Mouse (Mus musculus) MEL (cell line): ENCODE results near the gene Gata2. TPM values are rescaled to one million over a fixed set of nuclear protein-coding genes. Genes with fewer than 3 reads are reported as not detected.

Source experiments
- DNase-seq: peaks from one replicate; pipeline ENCODE4 v3.0.0; 2011; ENCODE audit warnings: low read depth, low spot score
- H3K27ac ChIP-seq: 2 replicates; pipeline ENCODE4 v1.5.1; 2012; ENCODE audit warnings: low read depth, mild to moderate bottlenecking, control low read depth, low read length, moderate library complexity; ENCODE audit not compliant: control insufficient read depth
- H3K27me3 ChIP-seq, 2 experiments: fragments of 150-350 bp in 1 of 2; sonication (generic) in 1 of 2; 2 replicates each; pipeline ENCODE4 v1.6.1; 2012; ENCODE audit warnings: low read length in 2 of 2, mild to moderate bottlenecking in 2 of 2, improper control_type of control experiment in 1 of 2, moderate library complexity in 1 of 2; ENCODE audit not compliant: insufficient read depth in 2 of 2, control insufficient read depth in 1 of 2
- H3K36me3 ChIP-seq, 2 experiments: 2 replicates each; pipeline ENCODE4 v1.6.1; 2012 to 2014; ENCODE audit warnings: low read length in 2 of 2, improper control_type of control experiment in 1 of 2, inconsistent platforms in 1 of 2, mild to moderate bottlenecking in 1 of 2; ENCODE audit not compliant: insufficient read depth in 2 of 2, control insufficient read depth in 1 of 2
- H3K4me1 ChIP-seq, 2 experiments: fragments of 150-350 bp in 1 of 2; sonication (generic) in 1 of 2; 2 replicates each; pipeline ENCODE4 v1.6.1; 2012; ENCODE audit warnings: low read length in 2 of 2, improper control_type of control experiment in 1 of 2, mild to moderate bottlenecking in 1 of 2; ENCODE audit not compliant: insufficient read depth in 2 of 2, control insufficient read depth in 1 of 2
- H3K4me3 ChIP-seq, 2 experiments: fragments of 150-350 bp in 1 of 2; sonication (generic) in 1 of 2; 2 replicates each; pipeline ENCODE4 v1.5.1; 2012; ENCODE audit warnings: low read depth in 2 of 2, low read length in 2 of 2, mild to moderate bottlenecking in 2 of 2, moderate library complexity in 2 of 2, control low read depth in 1 of 2, improper control_type of control experiment in 1 of 2; ENCODE audit not compliant: control insufficient read depth in 1 of 2, insufficient read depth in 1 of 2
- H3K79me2 ChIP-seq: 2 replicates; pipeline ENCODE4 v1.6.1; 2012; ENCODE audit warnings: mild to moderate bottlenecking, low read length, moderate library complexity; ENCODE audit not compliant: control insufficient read depth, poor library complexity, insufficient read depth
- H3K9ac ChIP-seq: 2 replicates; pipeline ENCODE4 v1.6.1; 2012; ENCODE audit warnings: low read depth, mild to moderate bottlenecking, control low read depth, low read length, moderate library complexity; ENCODE audit not compliant: control insufficient read depth, poor library complexity, severe bottlenecking
- H3K9me3 ChIP-seq: fragments of 150-350 bp; sonication (generic); replicated peaks from 2 replicates; pipeline ENCODE4 v1.6.1; 2012; ENCODE audit warnings: mild to moderate bottlenecking, low read length, improper control_type of control experiment, moderate library complexity; ENCODE audit not compliant: insufficient read depth
- BHLHE40 ChIP-seq: IDR thresholded peaks from 2 replicates; pipeline ENCODE4 v1.6.1; 2012; ENCODE audit warnings: low read depth, mild to moderate bottlenecking, inconsistent platforms, low read length, improper control_type of control experiment, borderline replicate concordance
- CHD2 ChIP-seq: IDR thresholded peaks from 2 replicates; pipeline ENCODE4 v1.6.1; 2011; ENCODE audit warnings: low read length, improper control_type of control experiment
- CTCF ChIP-seq, 3 experiments: IDR thresholded peaks in 2 of 3; conservative IDR thresholded peaks in 1 of 3; 2 replicates each; pipeline ENCODE4 v1.5.1; 2011 to 2012; ENCODE audit warnings: low read length in 3 of 3, low read depth in 2 of 3, mild to moderate bottlenecking in 2 of 3, improper control_type of control experiment in 1 of 3, inconsistent platforms in 1 of 3, mixed read lengths in 1 of 3, moderate library complexity in 1 of 3; ENCODE audit not compliant: control insufficient read depth in 1 of 3, insufficient read depth in 1 of 3, poor library complexity in 1 of 3, severe bottlenecking in 1 of 3
- E2F4 ChIP-seq: IDR thresholded peaks from 2 replicates; pipeline ENCODE4 v1.6.1; 2011; ENCODE audit warnings: low read depth, low read length, improper control_type of control experiment, borderline replicate concordance
- ETS1 ChIP-seq: IDR thresholded peaks from 2 replicates; pipeline ENCODE4 v1.6.1; 2012; ENCODE audit warnings: low read depth, mild to moderate bottlenecking, inconsistent platforms, low read length, improper control_type of control experiment, moderate library complexity
- GATA1 ChIP-seq: IDR thresholded peaks from 2 replicates; pipeline ENCODE4 v1.6.1; 2011; ENCODE audit warnings: low read depth, low read length, improper control_type of control experiment
- MAFK ChIP-seq: IDR thresholded peaks from 2 replicates; pipeline ENCODE4 v1.6.1; 2011; ENCODE audit warnings: low read depth, mild to moderate bottlenecking, low read length, improper control_type of control experiment, borderline replicate concordance
- MAZ ChIP-seq: IDR thresholded peaks from 2 replicates; pipeline ENCODE4 v1.6.1; 2012; ENCODE audit warnings: low read depth, mild to moderate bottlenecking, inconsistent platforms, low read length, improper control_type of control experiment
- MEF2A ChIP-seq: IDR thresholded peaks from 2 replicates; pipeline ENCODE4 v1.6.1; 2014; ENCODE audit warnings: low read depth, mild to moderate bottlenecking, inconsistent platforms, low read length, improper control_type of control experiment; ENCODE audit not compliant: poor library complexity, insufficient replicate concordance, severe bottlenecking; ENCODE audit errors: extremely low read depth
- MXI1 ChIP-seq: IDR thresholded peaks from 2 replicates; pipeline ENCODE4 v1.6.1; 2011; ENCODE audit warnings: mild to moderate bottlenecking, low read depth, low read length, improper control_type of control experiment
- NRF1 ChIP-seq: IDR thresholded peaks from 2 replicates; pipeline ENCODE4 v1.6.1; 2014; ENCODE audit warnings: low read depth, mild to moderate bottlenecking, inconsistent platforms, low read length, improper control_type of control experiment, moderate library complexity; ENCODE audit not compliant: poor library complexity, insufficient read depth, severe bottlenecking
- POLR2A ChIP-seq, 2 experiments: IDR thresholded peaks; 2 replicates each; pipeline ENCODE4 v1.6.1; 2011 to 2012; ENCODE audit warnings: low read length in 2 of 2, mild to moderate bottlenecking in 2 of 2, control low read depth in 1 of 2, improper control_type of control experiment in 1 of 2, low read depth in 1 of 2, moderate library complexity in 1 of 2; ENCODE audit not compliant: control insufficient read depth in 1 of 2, insufficient read depth in 1 of 2, poor library complexity in 1 of 2
- POLR2AphosphoS2 ChIP-seq: IDR thresholded peaks from 2 replicates; pipeline ENCODE4 v1.6.1; 2011; ENCODE audit warnings: low read length, improper control_type of control experiment
- RAD21 ChIP-seq: IDR thresholded peaks from 2 replicates; pipeline ENCODE4 v1.6.1; 2011; ENCODE audit warnings: mild to moderate bottlenecking, low read depth, low read length, improper control_type of control experiment
- SIN3A ChIP-seq: IDR thresholded peaks from 2 replicates; pipeline ENCODE4 v1.6.1; 2012; ENCODE audit warnings: low read length, improper control_type of control experiment, inconsistent platforms
- TBP ChIP-seq: IDR thresholded peaks from 2 replicates; pipeline ENCODE4 v1.8.0; 2011; ENCODE audit warnings: low read depth, low read length, improper control_type of control experiment
- ZKSCAN1 ChIP-seq: IDR thresholded peaks from 2 replicates; pipeline ENCODE4 v1.6.1; 2012; ENCODE audit warnings: low read depth, mild to moderate bottlenecking, inconsistent platforms, low read length, improper control_type of control experiment, moderate library complexity
- ZMIZ1 ChIP-seq: IDR thresholded peaks from 2 replicates; pipeline ENCODE4 v1.6.1; 2012; ENCODE audit warnings: low read depth, mild to moderate bottlenecking, inconsistent platforms, low read length, improper control_type of control experiment, moderate library complexity
- polyA plus RNA-seq, 2 experiments: library from polyadenylated mRNA; stranded (reverse) in 1 of 2; unstranded in 1 of 2; fragments of >175 nt in 1 of 2; fragments of >200 nt in 1 of 2; gene quantifications; 2 replicates each; pipeline versions ENCODE4 v1.2.1 to v1.2.4; 2012; ENCODE audit warnings: low replicate concordance in 2 of 2, low read depth in 1 of 2; ENCODE audit not compliant: insufficient read length in 2 of 2, insufficient read depth in 1 of 2, missing spikeins in 1 of 2
- total RNA-seq: library from RNA; depleted of rRNA; stranded (reverse); fragments of 300-350 nt; gene quantifications from 2 replicates; pipeline ENCODE4 v1.2.3, GENCODE M21; 2012

Gene Gata2
- total and polyA plus RNA-seq, 3 experiments, result 7.7 to 12.4 TPM; not detected in 1

- no peaks in the 10 kb centered on the region for H3K79me2 ChIP-seq
- no peak overlapping the region for H3K9ac ChIP-seq
- no peak overlapping the region for H3K27ac ChIP-seq
- H3K4me3 ChIP-seq, result no peak overlapping the region
- no peaks in the 10 kb centered on the region for H3K9me3 ChIP-seq
- DNase-seq, result no peak
- no peak for TF ChIP-seq ZKSCAN1
- no peak for TF ChIP-seq MAZ
- TF ChIP-seq ZMIZ1, result no peak
- TF ChIP-seq POLR2A (IDR thresholded peaks at IDR 0.05; ENCODE audit: control insufficient read depth in 1 of 2, insufficient read depth in 1 of 2, low read depth in 1 of 2, low read length in 2 of 2, poor library complexity in 1 of 2), result no peak
- TF ChIP-seq SIN3A, result no peak
- TF ChIP-seq CTCF (IDR thresholded peaks at IDR 0.05 in 2 of 3, conservative IDR thresholded peaks at IDR 0.05 in 1 of 3; ENCODE audit: control insufficient read depth in 1 of 3, insufficient read depth in 1 of 3, low read depth in 2 of 3, low read length in 3 of 3, poor library complexity in 1 of 3, severe bottlenecking in 1 of 3), result no peak
- no peak for TF ChIP-seq ETS1
- no peak for TF ChIP-seq POLR2AphosphoS2
- TF ChIP-seq E2F4, result no peak
- H3K27me3 ChIP-seq, result no peaks in the 10 kb centered on the region; a peak in 1 of 4 replicates
- H3K4me1 ChIP-seq, result peaks cover 0 to 10% of the 10 kb centered on the region in 2 experiments; a peak in 2 of 4 replicates
- no peaks in the 10 kb centered on the region; a peak in 1 of 4 replicates for H3K36me3 ChIP-seq
Observed at GRCm38 (mm10) chr6:88233996-88234395, 40.3 kb downstream of the Gata2 start.

DNA sequence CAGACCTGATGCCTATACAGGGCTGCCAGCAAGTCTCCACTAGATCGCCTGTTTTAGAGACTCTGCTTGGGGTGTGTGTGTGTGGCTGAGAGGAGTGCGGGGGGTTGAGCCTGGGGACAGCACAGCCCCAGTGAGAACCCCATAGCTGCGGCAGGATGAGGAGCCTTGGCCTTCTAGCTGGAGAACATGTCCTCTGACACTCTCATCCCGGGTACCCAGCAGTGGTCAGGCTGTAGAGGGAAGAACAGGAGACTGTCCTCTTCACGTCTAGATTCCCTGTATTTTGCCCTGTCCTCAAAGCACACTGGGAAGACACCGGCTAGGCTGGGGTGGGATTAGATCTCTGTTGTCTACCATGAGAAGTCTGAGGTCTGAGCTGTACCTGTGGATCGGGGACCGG is 41.8 kb downstream of the Gata2 start:
- H3K4me3 ChIP-seq, result no peak overlapping the region
- H3K27me3 ChIP-seq, result no peaks in the 10 kb centered on the region

GRCm38 (mm10) chr6:88235983-88236382 is 42.3 kb downstream of the Gata2 start:
- no peak for DNase-seq
- Histone ChIP-seq H3K9me3 (no peaks in the 10 kb centered on the region), H3K4me1 (peaks cover 0 to 10% of the 10 kb centered on the region in 2 experiments; a peak in 2 of 4 replicates), H3K27ac (no peak overlapping the region), H3K36me3 (no peaks in the 10 kb centered on the region; a peak in 1 of 4 replicates), H3K79me2 (no peaks in the 10 kb centered on the region), H3K9ac (no peak overlapping the region), H3K4me3 (no peak overlapping the region), H3K27me3 (no peaks in the 10 kb centered on the region)
- TF ChIP-seq BHLHE40, result no peak
- no peak for TF ChIP-seq MXI1
- no peak for TF ChIP-seq CHD2
- TF ChIP-seq TBP, result no peak
- no peak for TF ChIP-seq NRF1
- no peak for TF ChIP-seq ZMIZ1
- TF ChIP-seq CTCF (IDR thresholded peaks at IDR 0.05 in 2 of 3, conservative IDR thresholded peaks at IDR 0.05 in 1 of 3; ENCODE audit: control insufficient read depth in 1 of 3, insufficient read depth in 1 of 3, low read depth in 2 of 3, low read length in 3 of 3, poor library complexity in 1 of 3, severe bottlenecking in 1 of 3), result no peak
- no peak for TF ChIP-seq MAFK

More for the DNA sequence above, 41.8 kb downstream of the Gata2 start:
- H3K9ac ChIP-seq, result no peak overlapping the region
- H3K36me3 ChIP-seq, result no peaks in the 10 kb centered on the region; a peak in 1 of 4 replicates
- no peak for DNase-seq
- H3K4me1 ChIP-seq, result peaks cover 0 to 10% of the 10 kb centered on the region in 2 experiments; a peak in 2 of 4 replicates
- no peak overlapping the region for H3K27ac ChIP-seq
- no peaks in the 10 kb centered on the region for H3K79me2 ChIP-seq
- no peaks in the 10 kb centered on the region for H3K9me3 ChIP-seq
- TF ChIP-seq MAFK (no peak), MEF2A (no peak), POLR2AphosphoS2 (no peak), RAD21 (no peak), GATA1 (no peak)
